Mouse (Mus musculus) MEL-GATA-1-ER (cell line): ENCODE results near the gene Nxt1.
A peak's percentile ranks its signal among the peaks of the same experiment; 100 is the strongest.

ENCODE experiments used
- DNase-seq: peaks from one replicate; pipeline ENCODE4 v3.0.0-alpha.2; 2012; ENCODE audit warnings: low read depth; ENCODE audit errors: extremely low read depth

The Nxt1 gene

GRCm38 (mm10) chr2:148672199-148673096 lies at the start of gene Nxt1:
Gene Nxt1 (plus strand): TSS chr2:148672601.
- peak; percentile 97 for DNase-seq

- no peak for DNase-seq
Measured at GRCm38 (mm10) chr2:148623067-148623466, 49.3 kb upstream of the Nxt1 start.

GRCm38 (mm10) chr2:148624484-148624883 lies 47.9 kb upstream of the Nxt1 start:
- DNase-seq = no peak

- no peak for DNase-seq
Measured at GRCm38 (mm10) chr2:148627011-148627471, 45.4 kb upstream of the Nxt1 start.

GRCm38 (mm10) chr2:148631011-148631410 lies 41.4 kb upstream of the Nxt1 start:
- no peak for DNase-seq

- no peak for DNase-seq
Measured at GRCm38 (mm10) chr2:148631602-148632001, 40.8 kb upstream of the Nxt1 start.

GRCm38 (mm10) chr2:148634466-148634865 lies 37.9 kb upstream of the Nxt1 start:
- DNase-seq = no peak

- DNase-seq = no peak
Measured at GRCm38 (mm10) chr2:148642610-148643370, 29.6 kb upstream of the Nxt1 start.

- DNase-seq = no peak
Measured at GRCm38 (mm10) chr2:148644421-148645000, 27.9 kb upstream of the Nxt1 start.

GRCm38 (mm10) chr2:148650587-148651357 lies 21.6 kb upstream of the Nxt1 start:
- DNase-seq = no peak

GRCm38 (mm10) chr2:148654961-148655360 lies 17.4 kb upstream of the Nxt1 start:
- DNase-seq = no peak

GRCm38 (mm10) chr2:148663458-148663857 lies 8.9 kb upstream of the Nxt1 start:
- no peak for DNase-seq

GRCm38 (mm10) chr2:148677801-148678200 lies 5.4 kb downstream of the Nxt1 start:
- no peak for DNase-seq

GRCm38 (mm10) chr2:148679346-148679745 lies 6.9 kb downstream of the Nxt1 start:
- no peak for DNase-seq

- DNase-seq = peak; percentile 95
Measured at GRCm38 (mm10) chr2:148680775-148681291, 8.4 kb downstream of the Nxt1 start, which contains the start of gene Gzf1. Gene Gzf1 (plus strand): TSS chr2:148681023.

GRCm38 (mm10) chr2:148681461-148681891 lies 9.1 kb downstream of the Nxt1 start:
- peak; percentile 22 for DNase-seq

- DNase-seq = no peak
Measured at GRCm38 (mm10) chr2:148683031-148683430, 10.6 kb downstream of the Nxt1 start.

GRCm38 (mm10) chr2:148684972-148685371 lies 12.6 kb downstream of the Nxt1 start:
- DNase-seq = no peak

GRCm38 (mm10) chr2:148685709-148686108 lies 13.3 kb downstream of the Nxt1 start:
- no peak for DNase-seq

GRCm38 (mm10) chr2:148686862-148687261 lies 14.5 kb downstream of the Nxt1 start:
- no peak for DNase-seq

- no peak for DNase-seq
Measured at GRCm38 (mm10) chr2:148687971-148688370, 15.6 kb downstream of the Nxt1 start.
